Mouse (Mus musculus): ENCODE measurements around the gene Rpusd3. TPM values are rescaled to one million over a fixed set of nuclear protein-coding genes. Genes with fewer than 3 reads are reported as not detected.

Gene Rpusd3
- polyA plus RNA-seq, 1 experiment from 2014 or later = 27.7 TPM

DNA sequence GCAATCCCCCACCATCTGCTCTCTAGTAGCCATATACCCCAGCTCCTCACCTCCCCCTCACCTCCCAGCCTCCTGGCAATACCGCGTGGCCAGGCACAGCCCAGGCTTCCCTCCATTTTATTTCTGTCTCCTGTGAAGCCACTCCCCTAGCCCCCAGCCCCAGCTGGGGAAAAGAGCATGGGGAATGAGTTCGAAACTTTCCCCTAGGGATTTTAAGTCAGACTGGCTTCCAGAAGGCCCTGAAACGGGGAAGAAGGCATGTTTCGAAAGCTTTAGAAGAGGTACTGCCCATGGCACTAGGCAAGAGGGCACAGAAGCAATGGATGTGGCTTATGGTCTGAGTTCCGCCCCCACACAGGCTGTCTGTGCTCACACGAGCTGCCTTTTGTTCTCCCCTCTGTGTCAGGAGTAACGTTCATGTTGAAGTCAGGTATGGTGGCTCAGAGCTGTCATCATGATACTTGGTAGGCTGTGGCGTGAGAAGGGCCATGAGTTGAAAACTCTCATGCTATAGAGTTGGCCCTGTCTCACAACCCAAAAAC lies 16.6 kb upstream of the Rpusd3 start, which contains the start of gene Cidec:
Gene Cidec, minus strand, starts transcription at position 97 of the 542 bp plus-strand sequence.
- 74% methylated on average over 9 of the region's 9 CpGs for WGBS
- H3K27ac ChIP-seq (ENCODE audit: low read depth, low read length) = no peak within 1 kb of the TSS
- no peaks in the 10 kb centered on the region for H3K36me3 ChIP-seq (ENCODE audit: control insufficient read depth, insufficient read depth, low read length)
- no peak within 1 kb of the TSS for H3K9ac ChIP-seq (ENCODE audit: low read length)
- ATAC-seq (ENCODE audit: insufficient read depth, low FRiP score, low TSS enrichment) = no peak
- H3K9me3 ChIP-seq (ENCODE audit: control insufficient read depth, low read length) = no peaks in the 10 kb centered on the region
- no peaks in the 10 kb centered on the region for H3K27me3 ChIP-seq (ENCODE audit: control insufficient read depth, insufficient read depth, low read length)
- H3K4me3 ChIP-seq (ENCODE audit: low read depth, low read length) = no peak within 1 kb of the TSS
- no peak within 1 kb of the TSS for H3K4me2 ChIP-seq (ENCODE audit: low read depth)
- H3K4me1 ChIP-seq (ENCODE audit: control insufficient read depth, insufficient read depth, low read length) = no peaks in the 10 kb centered on the region
- no peak for DNase-seq (ENCODE audit: low spot score)

DNA sequence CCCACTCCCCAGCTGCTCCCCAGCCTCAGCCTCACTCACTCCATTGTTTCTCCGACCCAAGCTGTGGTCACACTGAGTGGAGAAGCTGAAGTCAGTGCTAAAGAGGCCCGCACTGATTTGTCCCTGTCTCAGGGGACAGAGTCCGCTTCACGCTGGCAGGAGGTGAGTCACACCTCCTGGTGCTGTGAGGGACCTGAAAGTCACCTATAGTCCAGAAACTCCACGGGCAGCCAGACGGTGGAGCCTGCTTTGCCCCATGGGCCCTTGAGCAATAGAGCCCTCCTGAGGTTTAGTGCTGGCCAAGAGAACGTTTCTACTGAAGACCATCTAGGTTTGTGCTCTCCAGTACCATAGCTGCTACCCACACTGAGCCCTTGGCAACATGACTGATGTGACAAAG lies 15.6 kb upstream of the Rpusd3 start:
- Histone ChIP-seq H3K4me1 (ENCODE audit: control insufficient read depth, insufficient read depth, low read length) (no peaks in the 10 kb centered on the region), H3K9me3 (ENCODE audit: control insufficient read depth, low read length) (no peaks in the 10 kb centered on the region), H3K27ac (ENCODE audit: low read depth, low read length) (no peak overlapping the region), H3K27me3 (ENCODE audit: control insufficient read depth, insufficient read depth, low read length) (no peaks in the 10 kb centered on the region), H3K4me2 (ENCODE audit: low read depth) (no peak overlapping the region), H3K36me3 (ENCODE audit: control insufficient read depth, insufficient read depth, low read length) (no peaks in the 10 kb centered on the region), H3K9ac (ENCODE audit: low read length) (no peak overlapping the region), H3K4me3 (ENCODE audit: low read depth, low read length) (no peak overlapping the region)
- WGBS = 76% methylated on average over 7 of the region's 7 CpGs
- DNase-seq (ENCODE audit: low spot score) = no peak
- no peak for ATAC-seq (ENCODE audit: insufficient read depth, low FRiP score, low TSS enrichment)

DNA sequence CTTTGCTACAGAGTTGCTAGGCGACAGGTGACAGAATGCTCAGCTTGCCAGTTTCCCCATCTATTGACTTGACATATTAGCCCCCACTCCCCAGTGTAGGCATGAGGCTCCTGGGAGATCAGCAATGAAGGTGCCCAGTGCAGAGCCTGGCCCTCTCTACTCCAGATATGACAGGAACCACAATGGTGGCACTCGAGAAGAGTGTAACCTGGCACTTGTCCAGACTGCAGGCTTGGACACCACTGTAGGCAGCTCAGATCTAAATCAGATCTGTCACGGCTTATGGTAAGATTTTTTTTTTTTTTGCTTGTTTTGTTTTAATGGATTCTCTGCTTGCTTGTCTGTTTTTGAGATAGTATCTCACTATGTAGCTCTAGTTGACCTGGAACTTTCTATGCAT lies 14.5 kb upstream of the Rpusd3 start:
- H3K36me3 ChIP-seq (ENCODE audit: control insufficient read depth, insufficient read depth, low read length) = no peaks in the 10 kb centered on the region
- no peak overlapping the region for H3K27ac ChIP-seq (ENCODE audit: low read depth, low read length)
- no peaks in the 10 kb centered on the region for H3K9me3 ChIP-seq (ENCODE audit: control insufficient read depth, low read length)
- H3K4me3 ChIP-seq (ENCODE audit: low read depth, low read length) = no peak overlapping the region
- no peaks in the 10 kb centered on the region for H3K27me3 ChIP-seq (ENCODE audit: control insufficient read depth, insufficient read depth, low read length)
- DNase-seq (ENCODE audit: low spot score) (no peak), ATAC-seq (ENCODE audit: insufficient read depth, low FRiP score, low TSS enrichment) (no peak)
- H3K4me1 ChIP-seq (ENCODE audit: control insufficient read depth, insufficient read depth, low read length) = no peaks in the 10 kb centered on the region
- H3K9ac ChIP-seq (ENCODE audit: low read length) = no peak overlapping the region
- 91% methylated on average over 3 of the region's 3 CpGs for WGBS
- H3K4me2 ChIP-seq (ENCODE audit: low read depth) = no peak overlapping the region

DNA sequence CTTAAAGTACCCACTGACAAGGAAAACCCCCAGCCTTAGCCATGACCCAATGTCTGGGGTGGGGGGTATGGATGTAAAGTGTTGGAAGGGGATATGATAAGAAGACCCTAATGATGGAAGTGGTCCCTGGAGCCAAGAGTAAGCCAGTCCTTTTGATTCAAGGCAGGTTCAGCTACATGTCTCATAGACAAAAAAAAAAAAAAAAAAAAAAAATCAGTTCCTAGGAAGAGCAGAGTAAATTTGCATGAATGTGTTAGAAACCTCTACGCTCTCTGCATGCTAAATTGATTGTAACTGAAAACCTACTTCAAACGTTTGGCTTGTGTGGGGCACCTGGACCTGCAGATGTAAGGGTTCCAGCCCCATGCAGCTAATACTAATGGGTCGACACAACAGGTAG lies 12.7 kb upstream of the Rpusd3 start:
- no peaks in the 10 kb centered on the region for H3K27me3 ChIP-seq (ENCODE audit: control insufficient read depth, insufficient read depth, low read length)
- no peaks in the 10 kb centered on the region for H3K4me1 ChIP-seq (ENCODE audit: control insufficient read depth, insufficient read depth, low read length)
- no peaks in the 10 kb centered on the region for H3K9me3 ChIP-seq (ENCODE audit: control insufficient read depth, low read length)
- no peak overlapping the region for H3K4me3 ChIP-seq (ENCODE audit: low read depth, low read length)
- no peak overlapping the region for H3K4me2 ChIP-seq (ENCODE audit: low read depth)
- ATAC-seq (ENCODE audit: insufficient read depth, low FRiP score, low TSS enrichment) (no peak), DNase-seq (ENCODE audit: low spot score) (no peak)
- H3K9ac ChIP-seq (ENCODE audit: low read length) = no peak overlapping the region
- H3K36me3 ChIP-seq (ENCODE audit: control insufficient read depth, insufficient read depth, low read length) = no peaks in the 10 kb centered on the region
- 64% methylated on average over 3 of the region's 3 CpGs for WGBS
- H3K27ac ChIP-seq (ENCODE audit: low read depth, low read length) = no peak overlapping the region

DNA sequence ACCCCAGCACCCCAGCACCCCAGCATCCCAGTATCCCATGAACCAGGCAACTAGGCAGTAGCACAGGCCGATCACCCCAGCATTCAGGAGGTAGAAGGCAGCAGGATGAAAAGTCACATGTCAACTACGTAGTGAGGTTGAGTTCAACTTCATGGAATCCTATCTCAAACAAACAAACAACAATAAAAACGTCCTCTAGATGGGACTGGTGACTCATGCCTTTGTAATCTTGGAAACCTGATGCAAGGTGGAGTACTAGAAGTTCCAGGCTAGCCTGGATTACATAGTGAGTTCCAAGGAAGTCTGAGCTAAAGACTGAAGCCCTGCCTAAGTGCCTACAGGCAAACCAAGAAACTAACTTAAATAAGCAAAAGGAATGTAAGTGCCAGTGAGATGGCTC lies 11.7 kb upstream of the Rpusd3 start:
- DNase-seq (ENCODE audit: low spot score) (no peak), ATAC-seq (ENCODE audit: insufficient read depth, low FRiP score, low TSS enrichment) (no peak)
- no peak overlapping the region for H3K27ac ChIP-seq (ENCODE audit: low read depth, low read length)
- H3K27me3 ChIP-seq (ENCODE audit: control insufficient read depth, insufficient read depth, low read length) = no peaks in the 10 kb centered on the region
- H3K4me3 ChIP-seq (ENCODE audit: low read depth, low read length) = no peak overlapping the region
- H3K9ac ChIP-seq (ENCODE audit: low read length) = no peak overlapping the region
- H3K9me3 ChIP-seq (ENCODE audit: control insufficient read depth, low read length) = no peaks in the 10 kb centered on the region
- WGBS = 65% methylated on average over 3 of the region's 3 CpGs
- H3K4me1 ChIP-seq (ENCODE audit: control insufficient read depth, insufficient read depth, low read length) = no peaks in the 10 kb centered on the region
- H3K36me3 ChIP-seq (ENCODE audit: control insufficient read depth, insufficient read depth, low read length) = no peaks in the 10 kb centered on the region
- no peak overlapping the region for H3K4me2 ChIP-seq (ENCODE audit: low read depth)

DNA sequence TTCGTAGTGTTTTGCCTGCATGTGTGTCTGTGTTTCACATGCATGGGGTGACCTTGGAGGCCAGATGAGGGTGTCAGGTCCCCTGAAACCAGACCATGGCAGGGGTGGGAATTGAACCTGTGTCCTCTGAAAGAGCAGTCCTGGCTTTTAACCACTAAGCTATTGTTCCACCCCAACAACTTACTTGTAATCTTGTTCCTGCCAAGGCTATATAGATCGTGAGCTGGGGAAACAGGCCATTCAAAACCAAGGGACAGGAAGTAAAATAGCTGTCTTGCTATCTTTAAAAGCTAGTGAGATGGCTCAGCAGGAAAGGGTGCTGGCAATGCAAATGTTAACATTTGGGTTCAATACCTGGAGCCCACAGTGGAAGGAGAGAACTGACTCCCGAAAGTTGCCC lies 10.8 kb upstream of the Rpusd3 start:
- Histone ChIP-seq H3K4me2 (ENCODE audit: low read depth) (no peak overlapping the region), H3K4me1 (ENCODE audit: control insufficient read depth, insufficient read depth, low read length) (no peaks in the 10 kb centered on the region), H3K27ac (ENCODE audit: low read depth, low read length) (no peak overlapping the region), H3K9me3 (ENCODE audit: control insufficient read depth, low read length) (no peaks in the 10 kb centered on the region), H3K27me3 (ENCODE audit: control insufficient read depth, insufficient read depth, low read length) (no peaks in the 10 kb centered on the region), H3K4me3 (ENCODE audit: low read depth, low read length) (no peak overlapping the region), H3K9ac (ENCODE audit: low read length) (no peak overlapping the region), H3K36me3 (ENCODE audit: control insufficient read depth, insufficient read depth, low read length) (no peaks in the 10 kb centered on the region)
- WGBS = 82% methylated on average over 3 of the region's 3 CpGs
- ATAC-seq (ENCODE audit: insufficient read depth, low FRiP score, low TSS enrichment) (no peak), DNase-seq (ENCODE audit: low spot score) (no peak)

DNA sequence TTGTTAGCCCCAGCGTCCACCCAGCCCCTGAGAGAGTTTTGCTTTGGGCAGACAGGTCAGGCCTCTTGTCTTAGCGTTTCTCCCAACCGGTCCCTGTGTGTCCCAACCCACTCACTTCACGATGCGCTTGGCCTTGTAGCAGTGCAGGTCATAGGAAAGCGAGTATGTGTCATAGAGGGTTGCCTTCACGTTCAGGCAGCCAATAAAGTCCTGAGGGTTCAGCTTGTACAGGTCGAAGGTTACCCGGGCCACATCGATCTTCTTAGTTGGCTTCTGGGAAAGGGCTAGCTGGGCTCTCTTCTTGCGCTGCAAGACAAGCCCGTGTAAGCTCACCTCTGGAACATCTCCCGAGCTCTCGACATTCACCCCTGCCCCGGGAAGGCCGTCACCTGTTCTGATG lies 8.9 kb upstream of the Rpusd3 start:
- Histone ChIP-seq H3K36me3 (ENCODE audit: control insufficient read depth, insufficient read depth, low read length) (no peaks in the 10 kb centered on the region), H3K9ac (ENCODE audit: low read length) (no peak overlapping the region), H3K4me1 (ENCODE audit: control insufficient read depth, insufficient read depth, low read length) (no peaks in the 10 kb centered on the region), H3K4me3 (ENCODE audit: low read depth, low read length) (no peak overlapping the region), H3K27ac (ENCODE audit: low read depth, low read length) (no peak overlapping the region), H3K9me3 (ENCODE audit: control insufficient read depth, low read length) (no peaks in the 10 kb centered on the region), H3K4me2 (ENCODE audit: low read depth) (no peak overlapping the region), H3K27me3 (ENCODE audit: control insufficient read depth, insufficient read depth, low read length) (no peaks in the 10 kb centered on the region)
- DNase-seq (ENCODE audit: low spot score) (no peak), ATAC-seq (ENCODE audit: insufficient read depth, low FRiP score, low TSS enrichment) (no peak)
- WGBS = 94% methylated on average over 16 of the region's 16 CpGs

DNA sequence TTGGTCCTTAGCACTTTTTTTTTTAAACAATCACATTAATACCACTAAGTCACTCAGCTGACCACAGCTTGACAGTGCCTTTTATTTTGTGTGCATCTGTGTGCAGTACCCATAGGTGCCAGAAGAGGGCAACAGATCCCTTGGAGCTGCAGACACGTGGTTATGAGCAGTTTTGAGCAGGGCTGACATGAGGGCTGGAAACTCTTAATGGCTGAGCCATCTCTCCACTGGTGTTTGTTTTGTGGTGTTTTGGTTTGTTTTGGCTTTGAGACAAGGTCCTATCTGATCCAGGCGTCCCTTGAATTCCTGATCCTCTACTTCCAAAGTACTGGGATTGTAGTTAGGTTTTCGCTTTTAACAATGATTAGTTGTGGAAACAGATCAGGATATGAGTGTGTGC lies 8.3 kb upstream of the Rpusd3 start:
- no peak overlapping the region for H3K4me3 ChIP-seq (ENCODE audit: low read depth, low read length)
- no peaks in the 10 kb centered on the region for H3K27me3 ChIP-seq (ENCODE audit: control insufficient read depth, insufficient read depth, low read length)
- no peak overlapping the region for H3K9ac ChIP-seq (ENCODE audit: low read length)
- no peaks in the 10 kb centered on the region for H3K4me1 ChIP-seq (ENCODE audit: control insufficient read depth, insufficient read depth, low read length)
- H3K9me3 ChIP-seq (ENCODE audit: control insufficient read depth, low read length) = no peaks in the 10 kb centered on the region
- H3K27ac ChIP-seq (ENCODE audit: low read depth, low read length) = no peak overlapping the region
- H3K36me3 ChIP-seq (ENCODE audit: control insufficient read depth, insufficient read depth, low read length) = no peaks in the 10 kb centered on the region
- no peak for ATAC-seq (ENCODE audit: insufficient read depth, low FRiP score, low TSS enrichment)
- no peak overlapping the region for H3K4me2 ChIP-seq (ENCODE audit: low read depth)
- peak; percentile 45 for DNase-seq (ENCODE audit: low spot score)
- WGBS = 67% methylated on average over 3 of the region's 3 CpGs

DNA sequence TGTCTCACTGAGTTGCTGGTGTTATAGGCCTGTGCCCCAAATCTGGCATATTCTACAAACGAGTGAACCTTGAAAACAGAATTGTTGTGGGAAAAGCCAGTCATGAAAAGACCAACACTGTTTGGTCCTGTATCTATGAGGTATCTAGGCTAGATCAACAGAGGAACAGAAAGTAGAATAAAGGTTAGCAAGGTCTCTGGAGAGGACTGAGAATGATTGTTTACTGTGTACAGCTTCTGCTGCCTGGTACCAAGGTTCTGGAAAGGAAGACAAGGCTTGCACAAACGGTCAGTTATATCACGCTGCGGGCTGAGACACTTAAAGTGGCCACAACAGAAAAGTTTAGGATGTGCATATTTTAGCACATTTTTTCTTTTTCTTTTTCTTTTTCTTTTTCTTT lies 7.6 kb upstream of the Rpusd3 start:
- Histone ChIP-seq H3K4me3 (ENCODE audit: low read depth, low read length) (no peak overlapping the region), H3K36me3 (ENCODE audit: control insufficient read depth, insufficient read depth, low read length) (no peaks in the 10 kb centered on the region), H3K4me2 (ENCODE audit: low read depth) (no peak overlapping the region), H3K9ac (ENCODE audit: low read length) (no peak overlapping the region), H3K27me3 (ENCODE audit: control insufficient read depth, insufficient read depth, low read length) (no peaks in the 10 kb centered on the region), H3K4me1 (ENCODE audit: control insufficient read depth, insufficient read depth, low read length) (no peaks in the 10 kb centered on the region), H3K9me3 (ENCODE audit: control insufficient read depth, low read length) (no peaks in the 10 kb centered on the region), H3K27ac (ENCODE audit: low read depth, low read length) (no peak overlapping the region)
- ATAC-seq (ENCODE audit: insufficient read depth, low FRiP score, low TSS enrichment) = no peak
- DNase-seq (ENCODE audit: low spot score) = no peak
- WGBS = 91% methylated on average over 4 of the region's 4 CpGs
